Mouse (Mus musculus) C2C12 (cell line): ENCODE measurements around the gene Ccdc82.

Experiments
- CEBPB ChIP-seq: IDR thresholded peaks from one replicate; pipeline ENCODE4 v1.6.1; 2011; ENCODE audit warnings: low read depth, mild to moderate bottlenecking, control low read depth, moderate library complexity
- CTCF ChIP-seq: IDR thresholded peaks from one replicate; pipeline ENCODE4 v1.5.1; 2011; ENCODE audit not compliant: control insufficient read depth, insufficient read depth, insufficient read length
- FOSL1 ChIP-seq: IDR thresholded peaks from one replicate; pipeline ENCODE4 v1.8.0; 2011; ENCODE audit warnings: mild to moderate bottlenecking, low read length; ENCODE audit not compliant: poor library complexity, insufficient read depth, severe bottlenecking
- MAX ChIP-seq: IDR thresholded peaks from one replicate; pipeline ENCODE4 v1.6.1; 2011; ENCODE audit warnings: mild to moderate bottlenecking, control low read depth
- MYOD1 ChIP-seq: IDR thresholded peaks from one replicate; pipeline ENCODE4 v1.6.1; 2011; ENCODE audit warnings: low read depth; ENCODE audit not compliant: control insufficient read depth, insufficient read length
- MYOG ChIP-seq: IDR thresholded peaks from one replicate; pipeline ENCODE4 v1.6.1; 2011; ENCODE audit not compliant: control insufficient read depth, insufficient read length; ENCODE audit errors: extremely low read depth
- USF1 ChIP-seq: IDR thresholded peaks from one replicate; pipeline ENCODE4 v1.6.1; 2011; ENCODE audit warnings: low read depth, mild to moderate bottlenecking, control low read depth, moderate library complexity

GRCm38 (mm10) chr9:13296274-13297121 lies 49.7 kb downstream of the Ccdc82 start:
- TF ChIP-seq CTCF, result peak; percentile 80
- no peak for TF ChIP-seq USF1
- no peak for TF ChIP-seq MYOD1
- no peak for TF ChIP-seq MYOG
- no peak for TF ChIP-seq MAX
- no peak for TF ChIP-seq CEBPB
- TF ChIP-seq FOSL1, result no peak
